In the genomic region with DNA sequence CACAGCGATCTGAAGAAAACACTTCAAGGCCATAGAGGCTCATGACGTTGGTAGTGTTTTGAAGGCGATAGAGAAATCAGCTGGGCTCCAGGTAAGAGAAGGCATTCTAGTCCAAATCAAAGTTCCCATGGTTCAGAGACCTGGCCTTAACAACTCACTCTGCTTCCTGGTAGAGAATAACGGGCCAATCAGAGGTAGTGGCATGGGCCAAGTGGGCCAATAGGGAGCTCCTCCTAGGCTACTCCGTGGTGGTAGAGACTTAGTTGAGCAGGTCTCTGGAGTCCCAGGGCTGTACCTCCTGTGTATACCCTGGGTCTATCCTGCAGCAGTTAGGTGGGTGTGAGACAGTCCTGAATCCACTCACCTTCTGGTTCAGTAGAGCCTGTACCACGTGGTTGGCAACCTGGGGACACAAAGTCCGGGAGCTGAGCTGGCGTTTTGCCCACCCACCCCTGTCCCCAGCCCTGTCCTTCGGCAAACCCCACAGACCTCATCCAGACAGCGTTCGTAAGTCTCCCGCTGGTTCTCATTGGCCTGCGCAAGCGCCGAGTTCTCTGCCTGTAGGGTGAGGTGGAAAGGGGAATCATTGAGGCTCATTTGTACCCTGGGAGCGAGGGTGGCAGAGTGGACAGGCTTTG, we compare ENCODE assay signal across 22 mouse cellular contexts. TPM values are rescaled to one million over a fixed set of nuclear protein-coding genes. Genes with fewer than 3 reads are reported as not detected.
DNase-seq lines count a peak whose midpoint lies in the region; ATAC-seq lines count a peak whose summit lies in the region.
"Had no signal": no experiment of that assay in that cellular context is flagged by ENCODE, and none has a peak within 500 bp of the region (broad histone marks: within the 10 kb centered on the region; RNA-seq: fewer than 3 reads in every experiment).

No protein-coding gene starts in this region.

- 0 out of 2 replicates have a peak overlapping the region, but pooled peaks have one; percentile 14 for H3K9ac ChIP-seq in heart, embryonic 13.5 days
- H3K9ac ChIP-seq in heart, embryonic 11.5 days (ENCODE audit: low read depth, low read length) = no peak overlapping the region
- H3K9ac ChIP-seq in kidney, embryonic 15.5 days = no peak overlapping the region
- H3K9ac ChIP-seq: forebrain, embryonic 13.5 days; heart, embryonic 15.5 days; hindbrain, embryonic 14.5 days had no signal

- H3K4me2 ChIP-seq in heart, embryonic 13.5 days = no peak overlapping the region
- no peak overlapping the region for H3K4me2 ChIP-seq in heart, embryonic 11.5 days
- no peak overlapping the region for H3K4me2 ChIP-seq in kidney, embryonic 15.5 days
- H3K4me2 ChIP-seq: forebrain, embryonic 13.5 days; heart, embryonic 15.5 days; hindbrain, embryonic 14.5 days had no signal

- H3K27me3 ChIP-seq in heart, embryonic 13.5 days (replicated peaks) = no peaks in the 10 kb centered on the region
- H3K27me3 ChIP-seq in heart, embryonic 11.5 days (ENCODE audit: control insufficient read depth, insufficient read depth, low read length) = no peaks in the 10 kb centered on the region
- H3K27me3 ChIP-seq in kidney, embryonic 15.5 days = no peaks in the 10 kb centered on the region
- H3K27me3 ChIP-seq: forebrain, embryonic 13.5 days; heart, embryonic 15.5 days had no signal

- no peak for ATAC-seq in heart, embryonic 13.5 days (ENCODE audit: extremely low read depth, insufficient number of reproducible peaks, low FRiP score, low TSS enrichment)
- no peak for ATAC-seq in heart, embryonic 11.5 days (replicated peaks; ENCODE audit: insufficient number of reproducible peaks, low FRiP score, low TSS enrichment)
- ATAC-seq in kidney, embryonic 15.5 days (replicated peaks; ENCODE audit: low FRiP score) = no peak
- ATAC-seq: activated CD4-positive, CD25-positive, alpha-beta regulatory T cell, adult 4 months; forebrain, embryonic 13.5 days; forebrain, embryonic 16.5 days had no signal

- no peaks in the 10 kb centered on the region for H3K9me3 ChIP-seq in heart, embryonic 13.5 days
- no peaks in the 10 kb centered on the region for H3K9me3 ChIP-seq in heart, embryonic 11.5 days (replicated peaks; ENCODE audit: control insufficient read depth, low read length)
- no peaks in the 10 kb centered on the region for H3K9me3 ChIP-seq in kidney, embryonic 15.5 days (replicated peaks)
- H3K9me3 ChIP-seq: forebrain, embryonic 10.5 days; forebrain, embryonic 13.5 days; heart, embryonic 15.5 days had no signal

- H3K36me3 ChIP-seq in heart, embryonic 13.5 days = peaks cover 52% of the 10 kb centered on the region
- H3K36me3 ChIP-seq in heart, embryonic 11.5 days (ENCODE audit: control insufficient read depth, insufficient read depth, low read length) = peaks cover 6% of the 10 kb centered on the region
- peaks cover 46% of the 10 kb centered on the region for H3K36me3 ChIP-seq in kidney, embryonic 15.5 days

- peaks cover 89% of the 10 kb centered on the region for H3K4me1 ChIP-seq in heart, embryonic 13.5 days
- H3K4me1 ChIP-seq in heart, embryonic 11.5 days (ENCODE audit: control insufficient read depth, insufficient read depth, low read length) = peaks cover 59% of the 10 kb centered on the region
- H3K4me1 ChIP-seq in kidney, embryonic 15.5 days = peaks cover 84% of the 10 kb centered on the region

- H3K27ac ChIP-seq in heart, embryonic 13.5 days (replicated peaks) = no peak overlapping the region
- H3K27ac ChIP-seq in heart, embryonic 11.5 days (ENCODE audit: low read depth, low read length) = no peak overlapping the region
- no peak overlapping the region for H3K27ac ChIP-seq in kidney, embryonic 15.5 days
- H3K27ac ChIP-seq: forebrain, embryonic 13.5 days; heart, embryonic 15.5 days; hindbrain, embryonic 14.5 days had no signal

- no peak overlapping the region for H3K4me3 ChIP-seq in heart, embryonic 13.5 days
- no peak overlapping the region for H3K4me3 ChIP-seq in heart, embryonic 11.5 days (ENCODE audit: low read depth, low read length)
- H3K4me3 ChIP-seq in kidney, embryonic 15.5 days (replicated peaks) = no peak overlapping the region
- H3K4me3 ChIP-seq: forebrain, embryonic 13.5 days; gastrocnemius, adult 2 months; heart, embryonic 15.5 days had no signal

- 88% methylated on average over 16 of the region's 16 CpGs for WGBS in heart, embryonic 13.5 days
- 85% methylated on average over 16 of the region's 16 CpGs for WGBS in heart, embryonic 11.5 days (ENCODE audit: insufficient replicate concordance)
- 88% methylated on average over 16 of the region's 16 CpGs for WGBS in kidney, embryonic 15.5 days

- DNase-seq in adrenal gland, adult 2 months = peak; percentile 54
- no peak for DNase-seq in adrenal gland, postnatal 4 days (ENCODE audit: low spot score in 2 of 2)
- DNase-seq in kidney, postnatal 25 days = peak; percentile 42 to 70
- peak; percentile 58 for DNase-seq in testis, postnatal 10 days (ENCODE audit: low spot score)
- no peak for DNase-seq in testis, postnatal 14 days (ENCODE audit: low spot score)
- DNase-seq: cerebellum, adult 18-20 months; cerebellum, adult 9-10 months; cerebellum, postnatal 14 days; gastrocnemius, adult 2 months; gastrocnemius, postnatal 14 days; heart, adult 11 months; heart, postnatal 10 days; heart, postnatal 36 days had no signal

RNA-seq across cellular contexts. Expression of a gene that starts 24.3 kb away (rescaled TPM):
- 10 to 100 TPM; 16.8 to 20.4 TPM for total RNA-seq in adrenal gland, adult 2 months (2021)
- 35.2 and 43.9 TPM in 2 replicates for polyA plus RNA-seq in adrenal gland, adult 2 months (2012; rRNA removed)
- total RNA-seq in adrenal gland, postnatal 4 days (2021) = 10 to 100 TPM; 35.7 to 44.5 TPM
- polyA plus RNA-seq in heart, embryonic 13.5 days (2015; fragmentation: Nextera tagmentation; extraction: Ambion mirVana) = 6.8 and 7.7 TPM in 2 replicates
- polyA plus RNA-seq in heart, embryonic 11.5 days (2014; fragmentation: Nextera tagmentation; extraction: Ambion mirVana) = 9.0 and 9.1 TPM in 2 replicates
- 9.5 and 11.1 TPM in 2 replicates for polyA plus RNA-seq in kidney, embryonic 15.5 days (2015; fragmentation: Nextera tagmentation; extraction: Ambion mirVana)

RNA-seq across cellular contexts. Expression of a gene that starts 40.5 kb away (rescaled TPM):
- total RNA-seq in adrenal gland, adult 2 months (2021) = 100 to 1,000 TPM; 549 to 716 TPM
- polyA plus RNA-seq in adrenal gland, adult 2 months (2012; rRNA removed) = 1,176 and 1,311 TPM in 2 replicates
- 100 to 1,000 TPM; 520 to 533 TPM for total RNA-seq in adrenal gland, postnatal 4 days (2021)
- polyA plus RNA-seq in heart, embryonic 13.5 days (2015; fragmentation: Nextera tagmentation; extraction: Ambion mirVana) = 248 and 251 TPM in 2 replicates
- 233 and 290 TPM in 2 replicates for polyA plus RNA-seq in heart, embryonic 11.5 days (2014; fragmentation: Nextera tagmentation; extraction: Ambion mirVana)
- polyA plus RNA-seq in kidney, embryonic 15.5 days (2015; fragmentation: Nextera tagmentation; extraction: Ambion mirVana) = 502 and 516 TPM in 2 replicates

RNA-seq across cellular contexts. Expression of a gene that starts 41.3 kb away (rescaled TPM):
- total RNA-seq in adrenal gland, adult 2 months (2021) = 1 to 10 TPM; 4.5 to 6.4 TPM
- 3.3 and 4.7 TPM in 2 replicates for polyA plus RNA-seq in adrenal gland, adult 2 months (2012; rRNA removed)
- total RNA-seq in adrenal gland, postnatal 4 days (2021) = 1 to 10 TPM; 7.8 TPM
- 10.5 and 13.7 TPM in 2 replicates for polyA plus RNA-seq in heart, embryonic 13.5 days (2015; fragmentation: Nextera tagmentation; extraction: Ambion mirVana)
- polyA plus RNA-seq in heart, embryonic 11.5 days (2014; fragmentation: Nextera tagmentation; extraction: Ambion mirVana) = 11.9 TPM in 2 replicates
- polyA plus RNA-seq in kidney, embryonic 15.5 days (2015; fragmentation: Nextera tagmentation; extraction: Ambion mirVana) = 15.6 and 17.3 TPM in 2 replicates

Comparison
In these comparisons a context has a peak if more than half of its experiments do, and no peak if none do; other contexts are left out.
1. DNase-seq: peak in adrenal gland, adult 2 months (single experiment), kidney, postnatal 25 days (2 of 2) and testis, postnatal 10 days (single experiment); none in adrenal gland, postnatal 4 days (0 of 2) and testis, postnatal 14 days (single experiment).